Mouse (Mus musculus) liver, embryonic 14.5 days (tissue): Measurements from ENCODE around the gene Mcidas.

Experiments
- CTCF ChIP-seq: IDR thresholded peaks from 2 replicates; pipeline ENCODE4 v1.5.1; 2016; ENCODE audit warnings: antibody characterized with exemption, low read depth, control low read depth
- EP300 ChIP-seq: IDR thresholded peaks from 2 replicates; pipeline ENCODE4 v1.6.1; 2016; ENCODE audit warnings: antibody characterized with exemption, low read depth

- no peak for TF ChIP-seq CTCF
- TF ChIP-seq EP300, result no peak
Observed at GRCm38 (mm10) chr13:112945900-112946299, 47.7 kb upstream of the Mcidas start.
